Mouse (Mus musculus): ENCODE results near the gene Aspscr1.
A peak's percentile ranks its signal among the peaks of the same experiment; 100 is the strongest.

- TF ChIP-seq CTCF (IDR thresholded peaks at IDR 0.05; ENCODE audit: low read depth, low read length) (no peak), POLR2A (IDR thresholded peaks at IDR 0.05; ENCODE audit: borderline replicate concordance, low read depth, low read length) (peak; percentile 52; the same call in 1 of the 2 replicates)
These were observed 41.1 kb downstream of the Aspscr1 start, which contains the start of the genes Cenpx and Lrrc45 for GRCm38 (mm10) chr11:120713580-120714518.
